Mouse (Mus musculus): Measurements from ENCODE around the gene Il11ra1. TPM values are rescaled to one million over a fixed set of nuclear protein-coding genes. Genes with fewer than 3 reads are reported as not detected.

Il11ra1 gene
- polyA plus RNA-seq, 1 experiment from 2014 or later, result 63.8 TPM

DNA sequence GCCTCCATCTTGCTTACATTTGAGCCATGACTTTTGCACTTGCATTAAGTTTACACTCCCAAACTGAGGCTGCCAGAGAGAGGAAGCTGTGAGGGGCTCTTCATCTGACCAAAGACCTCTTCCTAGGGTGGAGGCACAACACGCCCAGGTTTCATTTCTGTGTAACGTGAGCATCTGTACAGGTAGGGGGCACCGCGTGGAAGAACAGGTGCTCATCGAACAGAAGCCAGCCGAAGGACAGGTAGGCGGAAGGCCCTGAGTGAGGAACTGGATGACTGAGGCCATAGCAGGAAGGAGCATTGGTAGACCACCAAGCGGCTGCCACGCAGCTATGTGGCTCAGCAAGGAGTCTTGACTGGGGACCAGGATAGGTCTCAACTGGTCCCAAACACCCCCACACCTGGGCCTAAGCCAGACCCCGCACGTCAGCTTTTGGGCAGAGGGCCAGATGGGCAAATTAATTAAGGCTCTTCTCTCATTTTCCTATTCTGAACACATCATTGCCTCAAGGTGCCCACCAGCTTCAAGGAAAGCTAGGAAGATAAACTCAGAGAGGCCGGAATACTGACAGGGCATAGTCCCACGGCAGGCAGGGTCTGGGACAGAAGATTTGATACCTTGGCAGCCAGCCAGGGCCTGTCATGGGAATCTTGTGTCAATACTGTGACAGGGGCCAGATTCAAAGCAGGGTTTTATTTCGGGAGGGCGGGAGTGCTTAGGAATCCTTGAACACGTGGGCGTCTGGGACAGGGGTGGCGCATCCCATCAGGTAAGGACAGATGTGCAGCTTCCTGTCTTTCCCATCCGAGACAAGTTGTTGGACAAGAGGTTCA lies 6.3 kb downstream of the Il11ra1 start:
- Histone ChIP-seq H3K4me1 (replicated peaks; ENCODE audit: control insufficient read depth, insufficient read depth, low read length) (no peaks in the 10 kb centered on the region), H3K27me3 (replicated peaks; ENCODE audit: control insufficient read depth, insufficient read depth, low read length) (no peaks in the 10 kb centered on the region), H3K27ac (ENCODE audit: low read depth, low read length) (no peak overlapping the region), H3K9me3 (ENCODE audit: control insufficient read depth) (no peaks in the 10 kb centered on the region), H3K9ac (ENCODE audit: low read depth, low read length) (no peak overlapping the region), H3K36me3 (ENCODE audit: control insufficient read depth, insufficient read depth) (no peaks in the 10 kb centered on the region), H3K4me2 (replicated peaks; ENCODE audit: low read depth) (no peak overlapping the region), H3K4me3 (ENCODE audit: low read depth, low read length) (no peak overlapping the region)
- ATAC-seq, result no peak
- no peak for TF ChIP-seq CTCF (IDR thresholded peaks at IDR 0.05; ENCODE audit: low read depth)
- 63% methylated on average over 19 of the region's 19 CpGs for WGBS

DNA sequence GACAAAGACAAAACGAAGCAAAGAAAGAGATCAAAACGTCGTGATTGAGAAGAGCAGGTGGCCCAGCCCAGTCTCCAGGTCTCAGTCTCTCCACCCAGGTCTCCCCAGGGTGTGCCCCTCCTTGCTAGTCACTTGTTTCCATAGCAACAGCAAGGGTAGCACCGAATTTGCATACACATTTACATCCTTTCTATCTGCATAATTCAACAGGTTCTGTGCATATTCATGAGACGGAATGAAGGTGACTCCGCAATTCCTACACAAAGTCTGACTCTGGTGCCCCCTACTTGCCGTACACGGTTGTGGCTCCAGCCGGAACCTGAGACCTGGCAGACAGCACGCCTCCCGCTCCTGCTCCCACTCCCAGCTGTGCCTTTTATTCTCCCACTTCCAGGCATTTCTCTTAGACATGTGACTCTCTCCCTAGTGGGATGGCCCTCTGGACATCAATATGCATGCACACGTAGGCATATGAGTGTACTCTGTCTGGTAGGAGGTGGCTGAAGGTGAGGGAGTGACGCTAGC lies 7.3 kb downstream of the Il11ra1 start:
- Histone ChIP-seq H3K9me3 (ENCODE audit: control insufficient read depth) (no peaks in the 10 kb centered on the region), H3K4me3 (ENCODE audit: low read depth, low read length) (no peak overlapping the region), H3K9ac (ENCODE audit: low read depth, low read length) (no peak overlapping the region), H3K27ac (ENCODE audit: low read depth, low read length) (no peak overlapping the region), H3K4me2 (replicated peaks; ENCODE audit: low read depth) (peak overlapping the region; percentile 43), H3K4me1 (replicated peaks; ENCODE audit: control insufficient read depth, insufficient read depth, low read length) (peaks cover 1% of the 10 kb centered on the region; the same call in 1 of the 2 replicates), H3K27me3 (replicated peaks; ENCODE audit: control insufficient read depth, insufficient read depth, low read length) (no peaks in the 10 kb centered on the region), H3K36me3 (ENCODE audit: control insufficient read depth, insufficient read depth) (no peaks in the 10 kb centered on the region)
- 7% methylated on average over 13 of the region's 13 CpGs for WGBS
- peak; percentile 83 for TF ChIP-seq CTCF (IDR thresholded peaks at IDR 0.05; ENCODE audit: low read depth)
- peak; percentile 64 for ATAC-seq

- Histone ChIP-seq H3K9me3 (ENCODE audit: control insufficient read depth) (no peaks in the 10 kb centered on the region), H3K27ac (ENCODE audit: low read depth, low read length) (no peak overlapping the region; the same call in none of the 2 replicates), H3K36me3 (ENCODE audit: control insufficient read depth, insufficient read depth) (no peaks in the 10 kb centered on the region), H3K9ac (ENCODE audit: low read depth, low read length) (no peak overlapping the region), H3K4me2 (replicated peaks; ENCODE audit: low read depth) (peak overlapping the region; percentile 43), H3K4me3 (ENCODE audit: low read depth, low read length) (no peak overlapping the region), H3K27me3 (replicated peaks; ENCODE audit: control insufficient read depth, insufficient read depth, low read length) (no peaks in the 10 kb centered on the region), H3K4me1 (replicated peaks; ENCODE audit: control insufficient read depth, insufficient read depth, low read length) (peaks cover 4% of the 10 kb centered on the region; the same call in 1 of the 2 replicates)
- ATAC-seq, result peak; percentile 68
- TF ChIP-seq CTCF (IDR thresholded peaks at IDR 0.05; ENCODE audit: low read depth), result peak; percentile 79
- 21% methylated on average over 8 of the region's 8 CpGs for WGBS
Observed at GRCm38 (mm10) chr4:41708192-41708745, 8.5 kb downstream of the Il11ra1 start.

DNA sequence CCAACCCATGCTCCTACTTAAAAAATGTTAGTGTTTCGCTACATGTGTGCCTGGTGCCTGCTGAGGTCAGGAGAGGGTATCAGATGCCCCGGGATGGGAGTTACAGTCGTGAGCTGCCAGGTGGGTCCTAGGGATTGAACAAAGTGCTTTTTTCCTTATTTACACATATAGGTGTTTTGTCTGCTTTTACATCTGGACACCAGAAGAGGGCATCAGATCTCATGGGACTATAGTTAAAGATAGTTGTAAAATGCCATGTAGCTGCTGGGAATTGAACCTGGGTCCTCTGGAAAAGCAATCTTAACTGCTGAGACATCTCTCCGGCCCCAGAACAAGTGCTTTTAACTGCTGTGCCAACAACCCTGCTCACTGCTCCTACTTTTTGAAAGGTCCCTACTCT lies 10.4 kb downstream of the Il11ra1 start:
- H3K36me3 ChIP-seq (ENCODE audit: control insufficient read depth, insufficient read depth), result no peaks in the 10 kb centered on the region
- no peaks in the 10 kb centered on the region for H3K27me3 ChIP-seq (replicated peaks; ENCODE audit: control insufficient read depth, insufficient read depth, low read length)
- H3K9ac ChIP-seq (ENCODE audit: low read depth, low read length), result no peak overlapping the region
- no peak overlapping the region for H3K4me3 ChIP-seq (ENCODE audit: low read depth, low read length)
- ATAC-seq, result no peak
- no peak overlapping the region for H3K4me2 ChIP-seq (replicated peaks; ENCODE audit: low read depth)
- peak; percentile 47 for TF ChIP-seq CTCF (IDR thresholded peaks at IDR 0.05; ENCODE audit: low read depth)
- H3K4me1 ChIP-seq (replicated peaks; ENCODE audit: control insufficient read depth, insufficient read depth, low read length), result peaks cover 4% of the 10 kb centered on the region; the same call in 1 of the 2 replicates
- no peaks in the 10 kb centered on the region for H3K9me3 ChIP-seq (ENCODE audit: control insufficient read depth)
- 64% methylated on average over 4 of the region's 4 CpGs for WGBS
- no peak overlapping the region for H3K27ac ChIP-seq (ENCODE audit: low read depth, low read length)

- Histone ChIP-seq H3K9ac (ENCODE audit: low read depth, low read length) (peak overlapping the region; percentile 82), H3K4me2 (replicated peaks; ENCODE audit: low read depth) (peak overlapping the region; percentile 67), H3K4me1 (replicated peaks; ENCODE audit: control insufficient read depth, insufficient read depth, low read length) (peaks cover 4% of the 10 kb centered on the region; the same call in 1 of the 2 replicates), H3K9me3 (ENCODE audit: control insufficient read depth) (no peaks in the 10 kb centered on the region), H3K27ac (ENCODE audit: low read depth, low read length) (no peak overlapping the region), H3K27me3 (replicated peaks; ENCODE audit: control insufficient read depth, insufficient read depth, low read length) (no peaks in the 10 kb centered on the region), H3K4me3 (ENCODE audit: low read depth, low read length) (peak overlapping the region; percentile 85), H3K36me3 (ENCODE audit: control insufficient read depth, insufficient read depth) (peaks cover 9% of the 10 kb centered on the region)
- 70% methylated on average over 16 of the region's 16 CpGs for WGBS
- no peak for ATAC-seq
- TF ChIP-seq CTCF (IDR thresholded peaks at IDR 0.05; ENCODE audit: low read depth), result no peak
Observed at GRCm38 (mm10) chr4:41711705-41712375, 12.1 kb downstream of the Il11ra1 start.

Data from intestine, postnatal 0 days (tissue).